Mouse (Mus musculus): ENCODE data around the gene Vstm2b. TPM values are rescaled to one million over a fixed set of nuclear protein-coding genes. Genes with fewer than 3 reads are reported as not detected.

Gene Vstm2b
- 1 to 10 TPM in 1 of 2 experiments, under 1 TPM in 1; 0.73 to 1.7 TPM for total RNA-seq (2021)
- long read RNA-seq, experiment 1: 0 reads
- long read RNA-seq, experiment 2, partial matches to known transcripts: 0 of 1 reads
- long read RNA-seq, experiment 2, other reads (novel, unspliced or antisense): 0 of 1 reads

GRCm38 (mm10) chr7:40898096-40898710 lies at the start of gene Vstm2b:
Gene Vstm2b (plus strand): TSS chr7:40898328.
- no peak for DNase-seq (ENCODE audit: low spot score in 2 of 2)

GRCm38 (mm10) chr7:40856088-40856625 lies 42.0 kb upstream of the Vstm2b start:
- DNase-seq (ENCODE audit: low spot score in 2 of 2): no peak

- no peak for DNase-seq (ENCODE audit: low spot score in 2 of 2)
These were observed 24.6 kb upstream of the Vstm2b start for GRCm38 (mm10) chr7:40873380-40873990.

- no peak for DNase-seq (ENCODE audit: low spot score in 2 of 2)
These were observed 13.2 kb upstream of the Vstm2b start for GRCm38 (mm10) chr7:40884855-40885489.

GRCm38 (mm10) chr7:40888358-40888757 lies 9.8 kb upstream of the Vstm2b start:
- no peak for DNase-seq (ENCODE audit: low spot score in 2 of 2)

- DNase-seq (ENCODE audit: low spot score in 2 of 2): no peak
These were observed 1.2 kb upstream of the Vstm2b start for GRCm38 (mm10) chr7:40896964-40897363.

- DNase-seq (ENCODE audit: low spot score in 2 of 2): no peak
These were observed 715 bp downstream of the Vstm2b start for GRCm38 (mm10) chr7:40898711-40899375.

- DNase-seq (ENCODE audit: low spot score in 2 of 2): peak in 1 of 2 experiments; percentile 21
These were observed 1.5 kb downstream of the Vstm2b start for GRCm38 (mm10) chr7:40899376-40900265.

GRCm38 (mm10) chr7:40901201-40901600 lies 3.1 kb downstream of the Vstm2b start:
- DNase-seq (ENCODE audit: low spot score in 2 of 2): peak; percentile 38 to 51

- DNase-seq (ENCODE audit: low spot score in 2 of 2): no peak
These were observed 4.4 kb downstream of the Vstm2b start for GRCm38 (mm10) chr7:40902506-40902905.

GRCm38 (mm10) chr7:40906484-40906883 lies 8.4 kb downstream of the Vstm2b start:
- DNase-seq (ENCODE audit: low spot score in 2 of 2): no peak

- DNase-seq (ENCODE audit: low spot score in 2 of 2): no peak
These were observed 18.6 kb downstream of the Vstm2b start for GRCm38 (mm10) chr7:40916761-40917160.

- no peak for DNase-seq (ENCODE audit: low spot score in 2 of 2)
These were observed 22.0 kb downstream of the Vstm2b start for GRCm38 (mm10) chr7:40920118-40920517.

- no peak for DNase-seq (ENCODE audit: low spot score in 2 of 2)
These were observed 23.2 kb downstream of the Vstm2b start for GRCm38 (mm10) chr7:40921281-40921680.

- no peak for DNase-seq (ENCODE audit: low spot score in 2 of 2)
These were observed 24.7 kb downstream of the Vstm2b start for GRCm38 (mm10) chr7:40922871-40923270.

- DNase-seq (ENCODE audit: low spot score in 2 of 2): no peak
These were observed 30.3 kb downstream of the Vstm2b start for GRCm38 (mm10) chr7:40928391-40928790.

- DNase-seq (ENCODE audit: low spot score in 2 of 2): no peak
These were observed 38.6 kb downstream of the Vstm2b start for GRCm38 (mm10) chr7:40936617-40937212.

GRCm38 (mm10) chr7:40939371-40939770 lies 41.2 kb downstream of the Vstm2b start:
- no peak for DNase-seq (ENCODE audit: low spot score in 2 of 2)

GRCm38 (mm10) chr7:40942233-40942935 lies 44.3 kb downstream of the Vstm2b start:
- DNase-seq (ENCODE audit: low spot score in 2 of 2): no peak
